Mouse (Mus musculus): ENCODE data around the gene Klc1. TPM values are rescaled to one million over a fixed set of nuclear protein-coding genes. Genes with fewer than 3 reads are reported as not detected.

Gene Klc1
- total RNA-seq, 2 experiments from 2014 or later, result 53.4 to 62.2 TPM

DNA sequence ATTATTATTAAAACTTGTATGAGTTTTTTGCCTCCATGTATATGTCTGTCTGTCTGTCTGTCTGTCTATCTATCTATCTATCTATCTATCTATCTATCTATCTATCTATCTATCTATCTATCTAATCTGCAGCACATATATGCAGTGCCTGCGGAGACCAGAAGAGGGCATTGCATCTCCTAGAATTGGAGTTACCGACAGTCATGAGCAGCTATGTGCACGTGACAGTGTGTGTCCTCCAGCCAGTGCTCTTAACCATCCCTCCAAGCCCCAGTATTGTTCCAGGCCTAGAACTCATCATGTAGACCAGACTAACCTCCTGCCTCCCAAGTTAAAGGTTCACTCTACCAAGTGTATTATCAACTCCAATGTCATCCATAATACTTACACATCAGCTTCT, 19.9 kb upstream of the Klc1 start:
- DNase-seq, result peak; percentile 72
- intact Hi-C loops (cut with DNase I; ENCODE audit: low total_unique reads), result no loop called here

DNA sequence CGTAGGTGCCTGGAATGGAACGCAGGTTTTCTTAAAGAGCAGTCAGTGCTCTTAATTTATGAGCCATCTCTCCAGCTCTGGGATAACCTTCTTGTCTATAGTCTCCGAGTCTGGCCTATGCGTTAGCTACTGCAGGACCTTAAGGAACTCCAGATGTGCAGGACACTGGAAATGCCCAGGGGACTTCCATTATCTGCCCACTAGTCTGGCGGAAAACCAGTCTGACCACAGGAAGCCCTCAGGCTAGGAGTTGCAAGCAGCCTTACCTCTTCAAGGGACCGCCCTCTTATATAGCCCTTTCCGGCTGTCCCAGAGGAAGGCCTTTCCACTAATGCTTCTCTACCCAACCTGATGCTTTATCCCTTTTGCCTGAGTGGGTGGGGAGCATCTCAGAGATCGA, 17.3 kb upstream of the Klc1 start:
- DNase-seq, result no peak
- intact Hi-C loops (cut with DNase I; ENCODE audit: low total_unique reads), result loop anchor here (10.0 kb wide), 1 partner anchor 203 kb away; no protein-coding TSS in a partner anchor

DNA sequence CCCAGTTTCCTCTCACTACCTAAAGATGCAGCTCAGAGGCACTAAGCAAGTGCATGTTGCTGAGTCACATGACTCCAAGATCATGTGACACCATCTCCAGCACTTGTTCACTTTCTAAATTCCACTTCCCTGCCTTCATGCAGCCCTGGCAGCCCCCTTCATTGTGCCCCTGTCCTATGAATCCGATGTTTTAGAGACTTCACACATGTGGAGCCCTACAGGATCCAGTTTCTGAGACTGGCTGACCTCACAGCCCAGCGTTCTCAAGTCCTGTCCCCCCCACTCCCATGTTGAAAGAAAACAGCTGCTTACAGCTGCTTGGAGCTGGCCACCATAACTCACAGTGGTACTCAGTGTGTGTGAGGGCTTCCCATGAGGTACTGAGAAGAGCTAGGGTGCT, 15.2 kb upstream of the Klc1 start:
- intact Hi-C loops (cut with DNase I; ENCODE audit: low total_unique reads), result loop anchor here (10.0 kb wide), 1 partner anchor 201 kb away; no protein-coding TSS in a partner anchor

DNA sequence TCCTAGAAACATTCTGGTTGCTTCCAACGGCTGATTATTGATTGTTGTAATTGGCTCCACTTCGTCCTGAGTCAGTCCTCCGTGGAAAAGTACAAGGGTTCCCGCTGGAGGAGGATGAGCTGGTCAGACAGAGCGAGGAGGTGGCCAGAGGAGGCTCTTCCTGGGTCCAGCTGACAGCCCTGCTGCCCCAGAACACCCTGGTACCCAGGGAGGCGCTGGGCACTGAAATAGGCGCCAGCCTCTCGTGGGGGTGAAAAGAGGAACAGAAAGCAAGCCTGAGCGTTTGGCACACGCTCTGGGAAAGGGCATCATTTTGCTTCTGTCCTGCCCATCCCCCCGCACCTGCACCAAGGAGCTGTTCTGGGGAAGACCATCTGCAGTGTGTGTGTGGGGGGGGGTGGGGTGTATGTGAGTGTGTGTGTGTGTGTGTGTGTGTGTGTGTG, 14.6 kb upstream of the Klc1 start:
- DNase-seq, result peak; percentile 28
- intact Hi-C loops (cut with DNase I; ENCODE audit: low total_unique reads), result loop anchor here (10.0 kb wide), 1 partner anchor 201 kb away; no protein-coding TSS in a partner anchor

More for the DNA sequence above, 15.2 kb upstream of the Klc1 start:
- no peak for DNase-seq

DNA sequence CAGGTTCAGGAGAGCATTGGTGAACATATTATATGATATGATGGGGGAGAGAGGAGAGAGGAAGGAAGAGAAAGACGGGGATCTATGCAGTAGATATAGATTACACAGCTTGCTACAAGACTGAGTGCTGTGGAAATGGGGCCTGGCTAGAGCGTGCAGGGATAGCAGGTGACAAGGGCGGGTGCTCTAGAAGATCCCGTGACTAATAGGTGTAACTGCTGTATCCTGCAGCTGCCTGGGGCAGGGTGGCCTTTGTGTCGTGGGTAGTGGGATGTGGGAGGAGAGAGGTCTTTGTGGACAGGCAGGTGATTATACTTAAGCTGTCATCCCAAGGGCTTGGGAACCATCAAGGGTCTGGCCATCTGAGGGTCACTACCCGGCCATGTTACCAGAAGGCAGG, 13.4 kb upstream of the Klc1 start:
- intact Hi-C loops (cut with DNase I; ENCODE audit: low total_unique reads), result loop anchor here (10.0 kb wide), 1 partner anchor 200 kb away; no protein-coding TSS in a partner anchor
- no peak for DNase-seq

DNA sequence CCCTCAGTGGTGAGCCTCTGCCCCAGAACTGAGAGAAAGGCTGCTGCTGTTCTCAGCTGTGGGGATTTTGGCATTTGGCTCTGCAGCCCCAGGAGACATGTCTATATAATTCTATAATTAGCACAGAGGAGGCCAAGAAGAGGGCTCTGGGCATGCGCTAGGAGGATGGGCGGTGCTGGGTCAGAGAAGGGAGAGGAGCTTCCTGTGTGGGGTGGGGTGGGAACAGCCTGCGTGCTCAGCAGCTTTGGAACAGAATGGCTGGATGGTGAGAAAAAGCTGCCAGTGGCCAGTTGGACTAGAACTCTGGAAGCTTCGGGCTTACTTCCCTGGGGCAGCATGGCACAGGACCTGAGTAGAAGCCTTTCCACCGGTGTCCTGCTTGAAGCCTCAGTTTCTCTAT, 12.6 kb upstream of the Klc1 start:
- peak; percentile 83 for DNase-seq
- intact Hi-C loops (cut with DNase I; ENCODE audit: low total_unique reads), result loop anchor here (10.0 kb wide), 1 partner anchor 199 kb away; no protein-coding TSS in a partner anchor

DNA sequence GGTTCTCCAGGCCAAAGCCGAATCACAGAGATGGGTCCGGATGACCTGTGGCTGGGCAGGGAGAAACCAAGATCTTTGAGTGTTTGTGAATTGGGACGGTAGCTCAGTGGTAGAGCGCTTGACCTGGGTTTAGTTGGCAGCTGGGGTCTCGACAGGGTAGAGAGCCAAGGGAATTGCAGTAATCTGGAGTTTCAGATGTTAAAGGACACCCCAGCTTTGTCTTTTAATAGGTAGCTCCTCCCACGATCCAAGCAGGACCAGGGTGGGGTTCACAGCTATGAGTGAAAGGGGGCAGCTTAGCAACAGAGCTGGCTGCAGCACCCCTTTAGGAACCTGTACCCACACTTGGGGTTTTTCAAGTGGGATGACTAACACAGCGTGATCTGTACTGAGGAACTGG, 11.2 kb upstream of the Klc1 start:
- no peak for DNase-seq
- intact Hi-C loops (cut with DNase I; ENCODE audit: low total_unique reads), result loop anchor here (10.0 kb wide), 1 partner anchor 197 kb away; no protein-coding TSS in a partner anchor

DNA sequence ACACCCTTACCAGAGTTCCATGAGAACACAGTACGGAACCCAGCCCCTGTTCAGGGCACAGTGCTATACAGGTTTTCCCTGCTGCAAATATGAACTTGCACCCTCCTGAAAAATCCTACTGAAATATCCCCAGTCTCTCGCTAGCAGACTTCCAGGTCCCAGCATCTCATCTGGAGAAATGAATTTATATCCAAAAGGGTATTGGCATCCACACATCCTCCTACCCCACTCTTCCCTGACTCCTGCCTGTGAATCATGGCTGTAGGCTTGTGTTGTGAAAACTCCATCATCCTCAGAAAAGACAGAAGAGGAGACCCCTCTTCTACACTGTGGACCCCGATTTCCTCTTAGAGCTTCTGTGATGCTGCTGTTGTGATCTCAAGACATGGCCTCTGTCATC, 7.9 kb upstream of the Klc1 start:
- DNase-seq, result no peak
- intact Hi-C loops (cut with DNase I; ENCODE audit: low total_unique reads), result no loop called here

DNA sequence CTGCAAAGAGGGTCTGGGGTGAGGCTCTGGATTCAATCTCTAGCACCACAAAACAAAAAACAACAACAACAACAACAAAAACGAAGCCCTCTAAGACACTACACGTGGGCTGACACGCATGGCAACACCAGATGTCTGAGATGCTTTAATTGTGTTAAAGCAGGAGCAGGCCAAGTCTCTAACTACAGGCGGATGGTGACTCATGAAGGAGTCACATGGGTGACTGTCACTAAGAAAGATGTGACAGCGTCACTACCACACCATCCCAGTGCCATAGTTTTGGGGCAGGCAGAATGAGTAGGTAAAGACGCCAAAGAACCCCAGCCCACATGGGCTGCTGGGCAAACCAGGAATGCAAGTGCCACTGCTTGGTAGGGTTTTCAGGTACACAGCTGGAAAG, 6.2 kb upstream of the Klc1 start:
- DNase-seq, result no peak
- intact Hi-C loops (cut with DNase I; ENCODE audit: low total_unique reads), result no loop called here

DNA sequence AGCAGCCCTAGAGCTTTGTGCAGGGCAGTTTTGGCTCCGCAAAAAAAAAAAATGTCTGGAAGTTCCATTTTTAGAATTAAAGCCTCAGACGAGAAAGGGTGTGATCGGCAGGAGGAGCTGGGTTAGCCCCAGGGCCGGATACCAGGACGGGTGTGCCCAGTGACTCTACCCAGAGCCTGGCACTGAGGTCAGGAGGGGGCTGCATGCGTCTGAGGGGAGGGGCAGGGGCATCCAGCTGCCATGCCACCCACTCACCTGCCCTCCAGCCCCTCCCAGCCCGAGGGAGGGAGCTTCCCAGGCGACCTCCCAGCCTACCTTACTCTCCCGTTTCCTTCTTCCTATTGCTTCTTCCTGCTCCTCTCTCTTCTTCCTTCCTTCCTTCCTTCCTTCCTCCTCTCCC, 5.3 kb upstream of the Klc1 start:
- no peak for DNase-seq
- intact Hi-C loops (cut with DNase I; ENCODE audit: low total_unique reads), result no loop called here

DNA sequence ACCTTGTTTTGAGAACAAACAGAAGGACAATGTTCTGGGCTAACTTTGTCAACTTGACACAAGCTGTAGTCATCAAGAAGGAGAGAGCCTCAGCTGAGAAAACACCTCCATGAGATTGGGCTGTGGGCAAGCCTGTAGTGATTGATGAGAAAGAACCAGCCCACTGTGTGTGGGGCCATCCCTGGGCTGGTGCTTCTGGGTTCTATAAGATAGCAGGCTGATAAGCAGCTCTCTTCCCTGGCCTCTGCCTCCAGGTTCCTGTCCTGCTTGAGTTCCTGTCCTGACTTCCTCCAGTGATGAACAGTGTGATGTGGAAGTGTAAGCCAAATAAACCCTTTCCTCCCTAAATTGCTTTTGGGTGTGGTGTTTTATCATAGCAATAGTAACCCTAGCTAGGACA, 3.9 kb upstream of the Klc1 start:
- no peak for DNase-seq
- intact Hi-C loops (cut with DNase I; ENCODE audit: low total_unique reads), result no loop called here

DNA sequence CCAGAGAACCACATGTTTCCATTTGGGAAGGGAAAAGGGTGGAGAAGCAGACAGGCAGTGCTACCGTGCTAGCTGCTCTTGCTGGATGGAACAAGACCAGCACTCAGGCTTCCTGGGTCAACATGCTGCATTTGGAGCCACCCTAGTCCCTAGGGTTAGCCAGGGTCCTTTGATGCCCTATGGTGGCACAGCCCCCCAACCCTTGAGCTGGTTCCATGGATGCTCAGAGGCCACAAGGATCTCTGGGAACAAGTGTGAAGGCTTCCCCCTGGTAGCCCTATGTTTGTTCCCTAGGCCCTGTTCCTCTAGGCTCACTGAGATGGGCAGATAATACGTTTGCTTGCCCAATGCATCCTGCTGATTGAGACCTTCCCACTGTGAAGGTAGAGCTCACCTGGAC, 3.4 kb upstream of the Klc1 start:
- no peak for DNase-seq
- intact Hi-C loops (cut with DNase I; ENCODE audit: low total_unique reads), result no loop called here

DNA sequence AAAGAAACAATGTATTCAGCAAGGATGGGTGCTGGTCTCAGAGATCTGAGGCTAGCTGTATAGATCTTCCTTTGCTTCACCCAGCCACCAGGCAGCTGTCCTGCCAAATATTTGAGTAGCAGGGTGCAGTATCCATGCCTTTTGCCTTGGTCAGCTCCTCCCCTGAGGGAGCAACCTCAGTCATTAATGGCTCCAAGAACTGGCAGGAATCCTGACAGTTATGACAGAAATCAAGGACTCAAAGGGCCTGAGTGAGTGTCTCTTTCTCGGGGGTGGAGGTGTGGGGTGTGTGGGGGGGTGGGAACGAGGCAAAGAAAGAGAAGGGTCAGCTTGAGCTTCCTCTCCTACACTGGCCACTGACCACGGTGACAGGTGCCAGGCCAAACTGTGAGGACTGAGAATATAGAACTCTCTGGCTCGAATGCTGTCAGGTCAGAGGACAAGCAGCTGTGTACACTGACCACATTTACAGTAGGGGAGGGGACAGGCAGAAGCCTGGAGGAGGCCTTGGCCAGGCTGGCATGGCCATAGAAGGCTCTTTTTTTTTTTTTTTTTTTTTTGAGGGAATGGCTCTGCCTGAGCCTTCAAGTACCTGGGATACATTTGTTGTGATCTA, 2.5 kb upstream of the Klc1 start:
- intact Hi-C loops (cut with DNase I; ENCODE audit: low total_unique reads), result no loop called here
- no peak for DNase-seq

DNA sequence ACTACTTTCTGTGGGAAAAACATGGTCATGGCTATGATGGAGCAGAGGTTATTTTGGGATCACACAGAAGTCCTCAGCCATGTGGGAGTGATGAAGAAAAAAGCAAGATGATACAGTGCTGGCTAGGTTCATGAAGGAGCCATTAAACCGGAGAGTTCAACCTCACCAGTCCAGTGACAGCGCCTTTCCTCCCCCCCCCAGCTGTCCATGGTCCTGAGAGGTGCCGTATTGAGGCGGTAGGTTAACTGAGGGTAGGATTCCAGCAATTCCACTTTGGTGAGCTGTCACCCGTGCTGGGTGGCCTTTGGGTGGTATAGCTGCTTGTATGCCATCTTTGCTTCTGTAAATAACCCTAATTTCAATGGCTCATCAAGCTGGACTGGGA, 2.0 kb upstream of the Klc1 start:
- intact Hi-C loops (cut with DNase I; ENCODE audit: low total_unique reads), result no loop called here
- no peak for DNase-seq

DNA sequence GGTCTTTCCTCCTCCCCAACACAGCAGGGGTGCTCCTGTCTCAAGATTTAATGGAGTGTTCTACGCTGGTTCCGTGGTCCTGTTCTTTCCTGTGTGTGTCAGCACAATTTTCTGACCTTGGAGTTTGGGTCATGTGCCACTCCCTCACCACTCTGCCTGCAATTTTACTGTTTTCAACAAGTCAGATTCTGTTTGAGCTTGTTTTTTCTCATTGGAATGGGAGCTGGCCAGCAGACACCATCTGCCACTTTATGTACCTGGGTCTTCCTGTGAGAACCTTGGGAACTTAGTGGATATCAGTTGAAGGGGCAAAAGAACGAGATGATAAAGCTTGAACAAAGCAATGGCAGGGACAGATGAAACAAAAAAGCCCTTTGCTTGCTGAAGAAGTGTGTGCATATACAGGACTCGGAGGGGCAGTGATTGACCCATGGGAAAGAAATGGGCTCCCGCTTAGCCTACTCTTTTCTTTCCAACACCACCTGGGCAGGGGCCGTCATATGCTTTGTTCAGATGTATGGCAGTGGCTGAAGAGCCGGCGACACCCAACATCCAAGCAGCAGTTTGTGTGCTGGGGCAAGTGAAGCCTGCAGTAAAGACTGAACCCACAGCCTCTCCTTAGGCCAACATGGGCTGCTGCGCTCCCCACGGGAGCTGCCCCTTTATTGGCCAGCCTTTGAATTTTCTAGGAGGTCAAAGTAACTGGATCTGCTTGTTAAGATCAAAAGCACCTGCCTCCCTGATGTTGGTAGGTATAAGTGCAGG, 906 bp upstream of the Klc1 start:
- intact Hi-C loops (cut with DNase I; ENCODE audit: low total_unique reads), result no loop called here
- DNase-seq, result no peak

DNA sequence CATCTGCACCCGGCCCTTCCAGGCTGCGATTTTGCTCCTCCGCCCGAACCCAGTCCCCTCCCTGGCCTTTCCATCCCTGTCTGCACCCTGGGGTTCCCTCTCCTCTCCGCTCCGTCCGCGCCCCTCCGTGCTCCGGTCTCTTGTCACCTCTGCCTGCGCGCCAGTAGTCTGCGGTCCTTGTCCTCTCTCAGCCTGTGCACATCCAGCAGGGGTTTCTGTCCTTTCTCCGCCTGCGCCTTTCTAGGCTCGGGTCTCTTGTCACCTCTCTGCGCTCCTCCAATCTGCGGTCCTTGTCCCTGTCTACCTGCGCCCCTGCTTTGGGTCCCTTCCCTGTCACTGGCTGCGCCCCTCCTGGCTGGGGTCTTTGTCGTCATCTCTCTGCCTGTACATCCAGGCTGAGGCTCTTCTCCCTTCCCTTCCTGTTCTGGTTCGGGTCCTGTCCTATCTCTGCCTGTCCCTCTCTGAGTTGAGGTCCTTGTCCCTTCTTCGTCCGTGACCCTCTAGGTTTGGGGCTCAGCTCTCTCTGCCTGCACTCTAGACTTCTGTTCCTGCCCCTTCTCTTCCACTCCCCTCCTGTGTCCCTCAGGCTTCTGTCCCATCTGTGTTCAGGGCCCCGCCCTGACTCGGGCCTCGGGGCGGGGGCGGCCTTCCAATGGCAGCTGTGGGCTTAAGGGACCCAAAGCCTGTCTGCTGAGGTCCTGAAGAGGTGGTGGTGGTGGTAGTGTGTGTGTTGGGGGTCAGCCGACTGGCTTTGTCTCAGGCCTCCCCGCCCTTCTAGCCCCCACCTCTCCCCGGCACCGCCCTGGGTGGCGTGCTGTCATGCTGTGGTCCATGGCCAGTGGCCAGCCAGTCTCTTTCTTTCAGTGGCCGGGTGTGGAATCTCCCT, 770 bp downstream of the Klc1 start:
- DNase-seq, result peak; percentile 78
- intact Hi-C loops (cut with DNase I; ENCODE audit: low total_unique reads), result no loop called here

DNA sequence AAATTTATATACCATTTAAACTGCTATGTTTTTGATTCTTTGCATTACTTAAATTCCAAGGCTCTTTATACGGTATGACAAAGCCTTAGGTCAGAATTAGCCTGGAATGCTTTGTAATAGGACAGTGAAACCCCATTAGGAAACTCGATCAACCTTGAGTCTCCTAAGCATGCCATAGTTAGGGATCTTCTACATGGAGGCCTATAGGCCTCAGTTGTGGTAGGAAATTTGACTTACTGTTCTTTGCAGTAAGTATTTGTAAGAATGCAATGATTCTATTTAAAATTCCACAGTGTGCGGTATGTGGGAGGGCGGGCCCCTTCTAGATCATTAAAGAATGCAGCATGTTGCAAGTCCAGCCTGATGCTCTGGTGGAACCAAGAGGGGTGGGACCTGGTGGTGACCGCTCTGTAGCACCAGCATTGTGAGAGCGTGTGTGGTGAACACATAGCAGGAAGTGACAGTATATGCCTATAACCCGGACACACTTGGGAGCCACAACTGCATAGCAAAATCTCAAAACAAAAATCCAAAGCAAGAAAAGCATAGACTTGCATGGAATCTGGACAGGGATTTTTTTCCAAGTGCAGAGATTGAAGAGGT, 1.8 kb downstream of the Klc1 start:
- intact Hi-C loops (cut with DNase I; ENCODE audit: low total_unique reads), result no loop called here
- no peak for DNase-seq

DNA sequence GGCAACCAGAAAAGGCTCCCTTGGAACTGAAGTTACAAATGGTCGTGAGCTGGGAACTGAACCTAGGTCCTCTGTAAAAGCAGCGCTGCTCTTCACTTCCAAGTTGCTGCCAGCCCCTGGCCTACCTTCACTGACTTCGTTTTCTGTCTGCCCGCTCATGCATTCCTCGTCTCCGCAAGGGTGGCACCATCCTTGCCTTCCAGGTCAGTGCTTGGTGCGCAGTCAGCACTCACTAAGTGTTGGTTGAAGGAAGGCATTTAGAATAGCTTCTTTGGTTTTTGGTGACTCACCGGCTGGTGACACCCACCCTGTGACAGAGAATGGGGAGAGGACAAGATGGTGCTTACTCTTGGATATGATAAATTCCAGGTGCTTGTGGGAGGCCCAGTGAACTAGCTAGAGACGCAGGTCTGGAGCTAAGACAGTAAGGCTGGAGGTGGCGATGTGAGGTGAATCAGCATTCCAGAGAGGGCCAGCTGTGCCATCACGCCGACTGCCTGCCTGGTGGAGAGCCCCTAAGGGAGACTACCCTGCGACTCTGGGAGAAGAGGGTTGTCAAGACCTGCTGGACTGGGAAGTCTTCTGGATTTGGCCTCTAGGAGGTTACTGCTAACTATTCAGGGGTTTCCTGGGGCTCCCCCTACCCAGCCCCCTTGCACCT, 4.1 kb downstream of the Klc1 start:
- no peak for DNase-seq
- intact Hi-C loops (cut with DNase I; ENCODE audit: low total_unique reads), result no loop called here
